Mouse (Mus musculus): Measurements from ENCODE around the gene Ostc.

- TF ChIP-seq POLR2AphosphoS5 (IDR thresholded peaks at IDR 0.05; ENCODE audit: insufficient replicate concordance, low read depth, low read length) (no peak), CTCF (IDR thresholded peaks at IDR 0.05; ENCODE audit: low read depth, low read length) (no peak)
These were observed 40.0 kb upstream of the Ostc start for GRCm38 (mm10) chr3:130749206-130749605.
